Mouse (Mus musculus) ES-E14 (cell line): ENCODE measurements around the gene Mbnl1. TPM values are rescaled to one million over a fixed set of nuclear protein-coding genes. Genes with fewer than 3 reads are reported as not detected.

Experiments
- DNase-seq: peaks from one replicate; pipeline ENCODE4 v3.0.0-alpha.2; 2013; ENCODE audit warnings: low read depth, low spot score
- H3K27ac ChIP-seq: 2 replicates; pipeline ENCODE4 v1.5.1; 2012; ENCODE audit warnings: low read depth, mild to moderate bottlenecking, low read length, moderate library complexity, mixed read lengths; ENCODE audit not compliant: poor library complexity, insufficient read depth, severe bottlenecking
- H3K36me3 ChIP-seq: 2 replicates; pipeline ENCODE4 v1.6.1; 2012; ENCODE audit warnings: mild to moderate bottlenecking, low read length, moderate library complexity, mixed read lengths; ENCODE audit not compliant: control insufficient read depth, poor library complexity, insufficient read depth, severe bottlenecking
- H3K4me1 ChIP-seq, 2 experiments: fragments of 150-350 bp in 1 of 2; sonication (generic) in 1 of 2; 2 replicates each; pipeline ENCODE4 v1.6.1; 2012; ENCODE audit warnings: low read length in 2 of 2, mild to moderate bottlenecking in 1 of 2, mixed read lengths in 1 of 2; ENCODE audit not compliant: control insufficient read depth in 2 of 2, insufficient read depth in 2 of 2, poor library complexity in 1 of 2
- H3K4me3 ChIP-seq, 2 experiments: fragments of 150-350 bp in 1 of 2; sonication (generic) in 1 of 2; 2 replicates each; pipeline ENCODE4 v1.5.1; 2012; ENCODE audit warnings: low read length in 2 of 2, low read depth in 1 of 2, mild to moderate bottlenecking in 1 of 2, mixed read lengths in 1 of 2; ENCODE audit not compliant: insufficient read depth in 1 of 2, poor library complexity in 1 of 2, severe bottlenecking in 1 of 2
- H3K9ac ChIP-seq: 2 replicates; pipeline ENCODE4 v1.6.1; 2012; ENCODE audit warnings: low read depth, mild to moderate bottlenecking, low read length, mixed read lengths; ENCODE audit not compliant: poor library complexity, insufficient read depth, severe bottlenecking
- H3K9me3 ChIP-seq: fragments of 150-350 bp; sonication (generic); 2 replicates; pipeline ENCODE4 v1.6.1; 2012; ENCODE audit warnings: low read depth, mild to moderate bottlenecking, low read length; ENCODE audit not compliant: control insufficient read depth, insufficient read depth
- CHD2 ChIP-seq: IDR thresholded peaks from 2 replicates; pipeline ENCODE4 v1.6.1; 2014; ENCODE audit warnings: mild to moderate bottlenecking, low read depth, low read length, inconsistent platforms
- HCFC1 ChIP-seq: IDR thresholded peaks from 2 replicates; pipeline ENCODE4 v1.6.1; 2012; ENCODE audit warnings: low read length, inconsistent platforms, borderline replicate concordance; ENCODE audit not compliant: insufficient read depth
- MAFK ChIP-seq: IDR thresholded peaks from 2 replicates; pipeline ENCODE4 v1.6.1; 2014; ENCODE audit warnings: mild to moderate bottlenecking, low read depth, low read length, inconsistent platforms; ENCODE audit not compliant: insufficient read depth
- ZC3H11A ChIP-seq: IDR thresholded peaks from 2 replicates; pipeline ENCODE4 v1.6.1; 2012; ENCODE audit warnings: low read depth, mild to moderate bottlenecking, inconsistent platforms, low read length, borderline replicate concordance
- ZNF384 ChIP-seq: IDR thresholded peaks from 2 replicates; pipeline ENCODE4 v1.6.1; 2012; ENCODE audit warnings: low read depth, low read length, inconsistent platforms
- in situ Hi-C, 2 experiments: fragments of 600-800 bp; cut with MboI; formaldehyde crosslinking; loops; one replicate each; pipeline ENCODE4 v1.15.1; 2025; ENCODE audit warnings: low sequenced_read_pairs in 2 of 2, inconsistent platforms in 1 of 2; ENCODE audit not compliant: unreplicated experiment in 2 of 2
- total RNA-seq: library from RNA; depleted of rRNA; stranded (reverse); fragments of 300-350 nt; gene quantifications from 2 replicates; pipeline ENCODE4 v1.2.3, GENCODE M21; 2012

The Mbnl1 gene
- total RNA-seq, 1 experiment, result 27.0 TPM

DNA sequence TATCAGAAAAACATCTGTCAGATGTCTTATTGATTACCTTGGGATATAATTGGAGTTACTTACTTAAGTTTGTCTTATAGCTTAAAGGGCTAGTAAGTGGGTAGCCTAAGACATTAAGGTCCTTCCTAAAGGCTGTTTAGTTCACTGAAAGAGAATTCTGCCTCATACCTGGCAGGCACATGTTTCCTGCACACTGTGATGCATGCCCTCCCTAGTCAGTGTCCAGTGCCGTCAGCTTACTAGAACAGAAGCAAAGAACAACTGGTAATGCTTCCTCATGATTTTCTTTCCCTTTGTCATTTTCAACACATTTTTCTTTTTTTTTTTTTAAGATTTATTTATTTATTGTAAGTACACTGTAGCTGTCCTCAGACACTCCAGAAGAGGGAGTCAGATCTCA, 51.5 kb downstream of the Mbnl1 start:
- no peak for DNase-seq
- H3K4me1 ChIP-seq, result peaks cover 1 to 2% of the 10 kb centered on the region in 2 experiments; a peak in 1 of 4 replicates
- TF ChIP-seq MAFK (no peak), HCFC1 (no peak), ZNF384 (no peak), ZC3H11A (no peak), CHD2 (no peak)
- H3K9ac ChIP-seq, result no peak overlapping the region
- no peaks in the 10 kb centered on the region for H3K36me3 ChIP-seq
- H3K9me3 ChIP-seq, result no peaks in the 10 kb centered on the region
- in situ Hi-C loops, result no loop called here
- no peak overlapping the region for H3K27ac ChIP-seq
- no peak overlapping the region for H3K4me3 ChIP-seq

DNA sequence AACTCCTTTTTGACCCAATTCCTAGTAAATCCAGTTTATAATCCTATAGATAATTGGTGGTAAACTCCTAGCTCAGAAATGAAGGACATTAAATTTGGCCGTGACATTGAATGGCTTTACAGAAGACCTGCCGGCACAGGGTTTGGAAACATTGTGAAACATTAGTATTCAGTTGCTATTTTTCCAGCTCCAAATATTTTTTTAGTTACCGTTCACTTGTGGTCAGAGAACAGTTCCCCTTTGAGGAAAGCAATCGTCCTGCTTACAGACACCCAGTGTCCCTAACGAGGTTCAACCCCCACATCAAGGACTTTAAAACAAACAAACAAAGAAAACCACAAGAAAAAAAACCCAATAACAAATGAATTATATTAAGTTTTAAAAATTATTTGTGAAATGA, 58.7 kb downstream of the Mbnl1 start:
- Histone ChIP-seq H3K4me1 (peaks cover 1 to 2% of the 10 kb centered on the region in 2 experiments; a peak in 1 of 4 replicates), H3K36me3 (no peaks in the 10 kb centered on the region), H3K27ac (no peak overlapping the region), H3K9me3 (no peaks in the 10 kb centered on the region), H3K9ac (no peak overlapping the region), H3K4me3 (no peak overlapping the region)
- TF ChIP-seq ZC3H11A, result no peak
- no peak for TF ChIP-seq ZNF384
- no peak for TF ChIP-seq HCFC1
- no peak for TF ChIP-seq CHD2
- TF ChIP-seq MAFK, result no peak
- no peak for DNase-seq
- in situ Hi-C loops, result no loop called here

- no peak for DNase-seq
- Histone ChIP-seq H3K36me3 (no peaks in the 10 kb centered on the region), H3K27ac (no peak overlapping the region), H3K9me3 (no peaks in the 10 kb centered on the region), H3K9ac (no peak overlapping the region), H3K4me3 (no peak overlapping the region), H3K4me1 (peaks cover 1 to 2% of the 10 kb centered on the region in 2 experiments; a peak in 1 of 4 replicates)
- TF ChIP-seq CHD2, result no peak
- no peak for TF ChIP-seq HCFC1
- no peak for TF ChIP-seq MAFK
- TF ChIP-seq ZNF384, result no peak
- in situ Hi-C loops, result no loop called here
Observed at GRCm38 (mm10) chr3:60531826-60532225, 59.2 kb downstream of the Mbnl1 start.

- no peak for DNase-seq
- in situ Hi-C loops, result no loop called here
- no peaks in the 10 kb centered on the region for H3K36me3 ChIP-seq
- H3K27ac ChIP-seq, result no peak overlapping the region
- H3K9ac ChIP-seq, result no peak overlapping the region
- H3K4me1 ChIP-seq, result no peaks in the 10 kb centered on the region
- no peak overlapping the region for H3K4me3 ChIP-seq
- TF ChIP-seq ZC3H11A, result no peak
- no peak for TF ChIP-seq ZNF384
- no peak for TF ChIP-seq MAFK
- no peak for TF ChIP-seq CHD2
- TF ChIP-seq HCFC1, result no peak
- H3K9me3 ChIP-seq, result no peaks in the 10 kb centered on the region
Observed at GRCm38 (mm10) chr3:60535224-60535623, 62.6 kb downstream of the Mbnl1 start.

- no peak for DNase-seq
- no peaks in the 10 kb centered on the region for H3K9me3 ChIP-seq
- no peak overlapping the region for H3K27ac ChIP-seq
- H3K9ac ChIP-seq, result no peak overlapping the region
- TF ChIP-seq ZNF384 (no peak), MAFK (no peak), ZC3H11A (no peak), HCFC1 (no peak), CHD2 (no peak)
- no peak overlapping the region for H3K4me3 ChIP-seq
- no peaks in the 10 kb centered on the region for H3K36me3 ChIP-seq
- no peaks in the 10 kb centered on the region for H3K4me1 ChIP-seq
- in situ Hi-C loops, result no loop called here
Observed at GRCm38 (mm10) chr3:60537063-60537462, 64.4 kb downstream of the Mbnl1 start.
